Mouse (Mus musculus) hindbrain, embryonic 11.5 days (tissue): ENCODE data around the gene Skp1a. TPM values are rescaled to one million over a fixed set of nuclear protein-coding genes. Genes with fewer than 3 reads are reported as not detected.
A peak's percentile ranks its signal among the peaks of the same experiment; 100 is the strongest.
"Not testable (repeated sequence)": the region's sequence is repeated elsewhere in the genome, so short reads cannot be mapped to it uniquely, and the experiment has no call there.

Experiments
- ATAC-seq: fragments of 200-750 bp; cut with Nextera tagmentation; 2 replicates; pipeline ENCODE4 v1.8.0; 2017; ENCODE audit warnings: mild to moderate bottlenecking, moderate TSS enrichment, moderate library complexity; ENCODE audit not compliant: low FRiP score
- DNase-seq: peaks from one replicate; pipeline ENCODE4 v3.0.0-alpha.2; 2015; ENCODE audit warnings: low spot score
- H3K27ac ChIP-seq: fragments of 300-500 bp; sonication (generic); 2 replicates; pipeline ENCODE4 v1.5.1; 2014; ENCODE audit warnings: mild to moderate bottlenecking, low read depth, low read length
- H3K27me3 ChIP-seq: fragments of 300-500 bp; sonication (generic); 2 replicates; pipeline ENCODE4 v1.6.1; 2014; ENCODE audit warnings: mild to moderate bottlenecking, low read length, moderate library complexity, mixed read lengths; ENCODE audit not compliant: control insufficient read depth, insufficient read depth
- H3K36me3 ChIP-seq: fragments of 300-500 bp; sonication (generic); 2 replicates; pipeline ENCODE4 v1.6.1; 2014; ENCODE audit warnings: mild to moderate bottlenecking, low read length, moderate library complexity, mixed read lengths; ENCODE audit not compliant: control insufficient read depth, insufficient read depth
- H3K4me1 ChIP-seq: fragments of 300-500 bp; sonication (generic); replicated peaks from 2 replicates; pipeline ENCODE4 v1.6.1; 2014; ENCODE audit warnings: low read length, mixed read lengths; ENCODE audit not compliant: control insufficient read depth, insufficient read depth
- H3K4me2 ChIP-seq: fragments of 300-500 bp; sonication (generic); replicated peaks from 2 replicates; pipeline ENCODE4 v1.6.1; 2014; ENCODE audit warnings: mild to moderate bottlenecking, low read depth, low read length
- H3K4me3 ChIP-seq: fragments of 300-500 bp; sonication (generic); 2 replicates; pipeline ENCODE4 v1.5.1; 2014; ENCODE audit warnings: low read depth, low read length
- H3K9ac ChIP-seq: fragments of 300-500 bp; sonication (generic); 2 replicates; pipeline ENCODE4 v1.6.1; 2014; ENCODE audit warnings: low read depth, low read length
- H3K9me3 ChIP-seq: fragments of 300-500 bp; sonication (generic); 2 replicates; pipeline ENCODE4 v1.6.1; 2016; ENCODE audit warnings: low read length; ENCODE audit not compliant: control insufficient read depth
- WGBS: fragments of 180-500 bp; shearing (Covaris S2); extraction: QIAGEN DNeasy Blood & Tissue Kit; methylation state at CpG from one replicate; pipeline ENCODE4 v1.1.7; 2014; 5-methylcytosine and 5-hydroxymethylcytosine counted together
- polyA plus RNA-seq: library from polyadenylated mRNA; unstranded; fragments of >200 nt; fragmentation: Nextera tagmentation; extraction: Ambion mirVana; gene quantifications from 2 replicates; pipeline ENCODE4 v1.2.1, GENCODE M21; 2014

Gene Skp1a
- 1,030 and 1,116 TPM in 2 replicates for polyA plus RNA-seq

DNA sequence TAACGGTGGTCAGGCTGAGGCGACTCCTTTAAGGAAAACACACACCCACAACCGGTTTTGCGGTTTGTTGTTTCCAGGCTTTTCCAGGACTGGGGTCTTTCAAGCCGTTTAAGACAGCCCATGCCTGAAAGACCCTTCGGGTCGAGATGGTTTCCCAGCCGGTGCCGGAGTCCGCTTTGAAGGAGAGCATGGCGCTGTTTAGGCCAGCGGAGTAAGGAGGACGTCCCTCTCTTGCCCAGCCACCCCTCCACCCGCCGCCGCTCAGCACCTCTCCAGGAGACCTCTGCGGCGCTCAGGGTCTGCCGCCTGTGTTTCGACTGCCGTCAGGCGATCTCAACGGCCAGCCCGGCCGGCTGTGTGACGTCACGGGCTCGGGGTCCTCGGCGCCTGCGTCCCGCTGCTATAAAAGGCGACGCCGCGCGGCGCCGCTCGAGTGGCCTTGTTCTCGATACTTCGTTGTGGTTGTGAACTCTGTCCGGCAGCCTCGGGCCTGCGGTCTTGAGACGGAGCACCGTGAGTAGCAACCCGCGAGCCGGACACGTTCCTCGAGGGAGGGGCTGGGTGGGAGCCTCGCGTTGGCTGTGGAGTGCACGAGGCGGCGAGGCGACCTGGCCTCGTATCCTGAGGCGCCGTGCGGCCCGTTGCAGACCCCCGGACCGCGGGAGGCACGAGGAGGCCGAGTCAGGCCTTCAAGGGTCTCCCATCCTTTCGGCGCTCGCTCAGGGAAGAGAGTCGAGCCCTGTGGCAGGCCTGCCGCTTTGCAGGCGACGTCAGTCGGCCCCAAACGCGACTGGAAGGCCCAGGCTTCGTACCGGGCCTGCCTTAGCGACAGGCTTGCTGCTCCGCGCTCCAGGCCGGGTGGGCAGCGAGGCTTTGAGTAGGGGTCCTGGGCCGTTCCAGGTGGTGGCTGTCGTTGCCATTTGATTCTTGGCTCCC is at the start of gene Skp1a:
Skp1a (plus strand) TSS at position 390 of the 936 bp plus-strand sequence.
- peak within 1 kb of the TSS; percentile 99 for H3K9ac ChIP-seq

GRCm38 (mm10) chr11:52196496-52197023 is 35.2 kb upstream of the Skp1a start:
- not testable (repeated sequence) for H3K4me2 ChIP-seq, H3K27ac ChIP-seq, H3K27me3 ChIP-seq, ATAC-seq, H3K4me3 ChIP-seq, H3K4me1 ChIP-seq, DNase-seq, H3K9me3 ChIP-seq, H3K9ac ChIP-seq, H3K36me3 ChIP-seq
- WGBS, result 93% methylated on average over 8 of the region's 8 CpGs

More for the DNA sequence above, at the start of gene Skp1a:
- ATAC-seq (peak; percentile 92), DNase-seq (peak; percentile 94)
- Histone ChIP-seq H3K4me1 (no peaks in the 10 kb centered on the region), H3K4me3 (peak within 1 kb of the TSS; percentile 100), H3K4me2 (peak within 1 kb of the TSS; percentile 80), H3K27ac (peak within 1 kb of the TSS; percentile 98), H3K27me3 (no peaks in the 10 kb centered on the region), H3K9me3 (no peaks in the 10 kb centered on the region), H3K36me3 (no peaks in the 10 kb centered on the region)
- under 1% methylated on average over 87 of the region's 87 CpGs for WGBS

DNA sequence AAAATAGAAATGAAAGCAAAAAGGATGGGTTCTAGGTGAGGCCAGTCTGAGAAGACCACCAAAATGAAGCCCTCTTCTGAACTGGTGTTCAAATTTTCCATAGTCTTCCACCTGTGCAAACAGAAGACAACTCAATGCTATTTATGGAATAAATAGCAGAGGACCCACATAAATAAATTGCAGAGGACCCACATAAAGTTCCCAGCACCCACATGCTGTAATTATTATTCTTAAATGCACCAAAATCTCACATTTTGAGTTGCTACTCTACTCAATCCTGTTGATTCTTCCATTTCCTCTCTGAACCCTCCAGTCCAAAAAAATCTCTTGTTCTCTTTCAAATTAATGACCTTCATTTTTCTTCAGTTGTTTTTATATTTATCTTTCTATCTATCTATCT is 17.9 kb upstream of the Skp1a start, which contains the start of gene Olfr1371:
Olfr1371 (minus strand) TSS at position 101 of the 400 bp plus-strand sequence.
- no peak within 1 kb of the TSS for H3K9ac ChIP-seq
- ATAC-seq (no peak), DNase-seq (no peak)
- H3K4me3 ChIP-seq, result no peak within 1 kb of the TSS
- H3K36me3 ChIP-seq, result no peaks in the 10 kb centered on the region
- no peak within 1 kb of the TSS for H3K4me2 ChIP-seq
- H3K9me3 ChIP-seq, result no peaks in the 10 kb centered on the region
- H3K27ac ChIP-seq, result no peak within 1 kb of the TSS
- H3K4me1 ChIP-seq, result no peaks in the 10 kb centered on the region
- no peaks in the 10 kb centered on the region for H3K27me3 ChIP-seq

DNA sequence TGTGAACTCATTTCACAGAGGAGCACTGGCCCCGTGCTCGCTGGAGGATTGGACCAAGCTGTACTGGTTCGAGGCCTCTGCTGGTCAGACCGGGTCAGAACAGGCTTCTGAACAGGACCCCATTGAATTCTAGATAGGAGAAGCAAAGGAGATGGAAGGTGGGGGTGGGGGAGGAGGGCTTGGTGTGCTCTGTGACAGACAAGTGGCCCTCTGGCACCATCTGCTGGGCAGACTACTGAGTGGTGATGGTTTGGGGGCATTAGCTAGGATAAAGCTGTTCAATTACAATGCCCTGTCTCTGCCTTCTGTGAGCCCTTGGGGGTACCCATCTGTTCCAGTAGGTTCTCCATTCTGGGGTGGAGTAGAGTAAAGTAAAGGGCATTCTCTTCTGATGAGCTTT is 11.5 kb upstream of the Skp1a start:
- DNase-seq (peak; percentile 84), ATAC-seq (peak; percentile 27; the same call in 1 of the 2 replicates)
- H3K4me1 ChIP-seq, result no peaks in the 10 kb centered on the region
- 8% methylated on average over 4 of the region's 4 CpGs for WGBS
- no peak overlapping the region for H3K4me3 ChIP-seq
- H3K9me3 ChIP-seq, result no peaks in the 10 kb centered on the region
- no peaks in the 10 kb centered on the region for H3K27me3 ChIP-seq
- no peak overlapping the region for H3K9ac ChIP-seq
- H3K27ac ChIP-seq, result no peak overlapping the region
- no peaks in the 10 kb centered on the region for H3K36me3 ChIP-seq
- no peak overlapping the region for H3K4me2 ChIP-seq

DNA sequence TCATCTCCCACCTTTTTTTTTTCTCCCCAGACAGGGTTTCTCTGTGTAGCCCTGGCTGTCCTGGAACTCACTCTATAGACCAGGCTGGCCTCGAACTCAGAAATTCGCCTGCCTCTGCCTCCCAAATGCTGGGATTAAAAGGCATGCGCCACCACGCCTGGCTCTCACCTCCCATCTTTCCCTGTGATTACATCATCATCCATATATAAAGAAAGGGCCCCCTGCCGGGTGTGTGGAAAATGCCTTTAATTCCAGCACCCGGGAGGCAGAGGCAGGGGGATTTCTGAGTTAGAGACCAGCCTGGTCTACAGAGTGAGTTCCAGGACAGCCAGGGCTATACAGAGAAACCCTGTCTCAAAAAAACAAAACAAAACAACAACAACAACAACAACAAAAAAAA is 9.9 kb upstream of the Skp1a start:
- ATAC-seq, H3K27me3 ChIP-seq, H3K27ac ChIP-seq, H3K4me3 ChIP-seq, H3K9ac ChIP-seq, H3K36me3 ChIP-seq, H3K4me2 ChIP-seq, H3K9me3 ChIP-seq, DNase-seq, H3K4me1 ChIP-seq: not testable (repeated sequence)
- WGBS, result 90% methylated on average over 6 of the region's 6 CpGs

- H3K4me1 ChIP-seq, result no peaks in the 10 kb centered on the region
- no peaks in the 10 kb centered on the region for H3K9me3 ChIP-seq
- no peak overlapping the region for H3K27ac ChIP-seq
- H3K4me2 ChIP-seq, result no peak overlapping the region
- ATAC-seq (no peak), DNase-seq (no peak)
- 73% methylated on average over 6 of the region's 6 CpGs for WGBS
- H3K9ac ChIP-seq, result no peak overlapping the region
- no peaks in the 10 kb centered on the region for H3K36me3 ChIP-seq
- no peak overlapping the region for H3K4me3 ChIP-seq
- H3K27me3 ChIP-seq, result no peaks in the 10 kb centered on the region
These were observed 8.9 kb upstream of the Skp1a start for GRCm38 (mm10) chr11:52222891-52223290.

DNA sequence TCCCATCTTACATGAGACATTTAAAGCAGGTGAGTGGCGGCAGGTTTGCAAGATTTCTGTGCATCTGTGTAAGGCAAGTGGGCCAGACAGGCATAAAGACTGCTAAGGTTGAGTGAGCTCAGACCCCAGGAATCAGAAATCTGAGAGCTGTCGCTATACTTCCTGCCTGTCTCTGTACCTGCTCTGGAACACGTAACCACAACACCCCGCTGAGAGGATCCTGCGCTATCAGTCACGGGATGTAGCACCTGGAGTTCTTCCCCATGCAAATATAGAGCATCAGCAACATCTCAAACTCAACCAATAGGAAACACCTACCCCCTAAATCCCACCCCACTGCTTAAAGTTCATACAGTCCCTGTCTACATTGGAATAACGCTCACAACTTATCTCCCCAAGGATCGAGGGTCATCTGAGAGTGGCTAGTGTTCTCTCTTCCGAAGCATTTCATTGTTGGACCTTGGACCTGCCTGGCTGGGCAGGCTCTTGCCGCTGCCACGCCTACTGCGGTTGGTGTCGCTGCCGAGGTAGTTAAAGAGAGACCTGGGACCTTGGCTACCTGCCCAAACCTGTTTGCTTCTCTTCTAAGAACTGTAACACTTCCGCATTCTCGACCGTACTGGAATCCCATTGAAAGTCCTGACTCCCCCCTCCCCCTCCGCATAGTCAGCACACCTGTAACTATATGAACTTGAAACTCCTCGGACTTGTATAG is 7.7 kb upstream of the Skp1a start:
- no peaks in the 10 kb centered on the region for H3K27me3 ChIP-seq
- no peak overlapping the region for H3K27ac ChIP-seq
- H3K9me3 ChIP-seq, result no peaks in the 10 kb centered on the region
- H3K9ac ChIP-seq, result no peak overlapping the region
- H3K4me2 ChIP-seq, result no peak overlapping the region
- no peak overlapping the region for H3K4me3 ChIP-seq
- no peaks in the 10 kb centered on the region for H3K4me1 ChIP-seq
- no peak for ATAC-seq
- 20% methylated on average over 19 of the region's 19 CpGs for WGBS
- no peak for DNase-seq
- H3K36me3 ChIP-seq, result no peaks in the 10 kb centered on the region

DNA sequence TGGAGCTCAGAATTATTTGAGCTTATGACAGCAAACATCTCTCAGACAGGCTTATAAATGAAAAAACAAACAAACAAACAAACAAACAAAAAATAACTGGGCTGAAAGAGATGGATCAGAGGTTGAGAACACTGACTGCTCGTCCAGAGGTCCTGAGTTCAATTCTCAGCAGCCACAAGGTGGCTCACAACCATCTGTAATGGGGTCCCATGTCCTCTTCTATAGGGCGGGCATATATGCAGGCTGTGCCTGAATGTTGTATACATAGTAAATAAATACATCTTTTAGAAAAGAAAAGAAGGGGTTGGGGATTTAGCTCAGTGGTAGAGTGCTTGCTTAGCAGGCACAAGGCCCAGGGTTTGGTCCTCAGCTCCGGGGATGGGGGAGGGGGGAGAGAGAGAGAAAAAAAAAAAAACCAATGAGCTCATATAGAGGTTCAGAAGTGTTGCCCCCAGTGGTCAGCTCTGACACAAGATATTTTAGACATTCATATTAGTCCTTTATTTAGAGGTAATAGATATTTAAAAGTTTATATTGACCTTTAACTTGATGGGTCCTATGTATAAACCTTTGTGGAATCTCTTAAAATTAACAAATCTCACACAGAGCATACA is 5.7 kb upstream of the Skp1a start:
- ATAC-seq (no peak), DNase-seq (no peak)
- Histone ChIP-seq H3K9me3 (no peaks in the 10 kb centered on the region), H3K36me3 (no peaks in the 10 kb centered on the region), H3K4me2 (no peak overlapping the region), H3K27ac (no peak overlapping the region), H3K4me3 (no peak overlapping the region), H3K4me1 (no peaks in the 10 kb centered on the region), H3K27me3 (no peaks in the 10 kb centered on the region), H3K9ac (no peak overlapping the region)
- 64% methylated on average over 3 of the region's 3 CpGs for WGBS
